Mouse (Mus musculus): Measurements from ENCODE around the gene Fam122c. TPM values are rescaled to one million over a fixed set of nuclear protein-coding genes. Genes with fewer than 3 reads are reported as not detected.

Fam122c gene
- polyA plus RNA-seq, 1 experiment: not detected

DNA sequence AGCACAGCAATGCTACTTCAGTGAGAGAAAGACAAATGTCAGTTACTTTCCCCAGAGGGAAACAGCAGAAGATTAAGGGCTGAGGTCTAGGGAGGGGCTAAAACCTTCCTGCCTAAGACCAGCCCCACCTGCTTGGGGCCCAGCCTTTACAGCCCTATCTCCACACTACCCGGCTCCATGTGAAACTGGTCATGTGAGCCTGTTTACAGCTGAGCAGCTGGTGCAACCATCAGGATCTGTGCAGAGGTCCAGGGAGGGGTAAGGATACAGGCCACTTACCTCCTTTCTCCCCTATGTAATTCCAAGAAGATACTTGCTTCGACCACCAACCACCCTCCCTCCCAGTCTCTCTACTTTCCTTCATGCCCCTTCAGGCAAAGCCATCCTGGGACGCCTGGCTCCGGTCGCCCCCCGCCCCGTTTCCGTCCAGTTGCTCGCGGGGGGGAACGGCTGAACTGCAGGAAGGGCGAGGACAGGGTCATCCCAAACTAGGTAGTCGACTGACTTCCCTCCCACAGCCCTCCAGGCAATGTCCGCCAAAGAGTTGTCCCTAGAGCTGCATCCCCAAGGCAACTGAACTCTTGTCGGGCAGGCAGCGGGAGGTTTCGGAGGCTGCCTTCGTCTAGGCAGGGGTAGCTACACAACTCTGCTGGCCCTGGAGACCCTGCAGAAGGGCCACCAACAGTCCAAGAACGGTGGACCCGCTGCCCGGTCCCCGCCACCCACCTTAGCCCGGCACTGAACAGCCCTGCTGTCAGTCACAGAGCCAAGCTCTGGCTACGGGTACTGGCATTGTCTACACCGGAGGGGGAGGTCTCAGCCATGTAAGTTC lies 96.5 kb downstream of the Fam122c start:
- peak in 1 of 2 experiments; percentile 3 for DNase-seq (ENCODE audit: extremely low spot score in 1 of 2, low spot score in 1 of 2)

DNA sequence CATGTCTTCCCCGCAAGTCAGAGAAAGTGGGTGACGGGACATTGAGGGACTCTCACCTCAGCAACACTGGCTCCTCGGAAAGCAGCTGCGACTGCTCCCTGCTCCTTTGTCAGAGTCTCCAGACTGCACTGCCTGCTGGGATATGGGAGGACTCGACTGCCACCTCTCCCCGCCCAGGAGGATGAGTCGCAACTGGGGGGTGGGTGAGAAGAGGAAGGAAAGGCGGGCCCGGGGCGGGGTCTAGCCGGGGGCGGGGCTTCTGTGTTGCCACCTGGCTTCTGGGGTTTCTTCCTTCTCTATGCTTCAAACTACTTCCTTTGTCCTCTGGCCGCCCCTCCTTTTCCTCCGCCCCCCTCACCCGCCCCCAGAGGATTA lies 97.1 kb downstream of the Fam122c start, which contains the start of gene Mospd1:
Gene Mospd1 (minus strand): TSS at position 137 of the 375 bp plus-strand sequence.
- peak; percentile 58 to 83 for DNase-seq (ENCODE audit: extremely low spot score in 1 of 2, low spot score in 1 of 2)

Other genes starting within 250 kb of the Fam122c start
- gene Plac1, start 33.3 kb upstream of the Fam122c start, polyA plus RNA-seq (2012; rRNA removed): 0.40 and 1.7 TPM in 2 replicates
- gene Fam122b, start 3.6 kb upstream of the Fam122c start, polyA plus RNA-seq (2012; rRNA removed): 4.9 and 5.1 TPM in 2 replicates
- gene Mospd1, start 97.1 kb downstream of the Fam122c start, polyA plus RNA-seq (2012; rRNA removed): 12.4 and 14.2 TPM in 2 replicates
- gene Etd, start 161.5 kb downstream of the Fam122c start, polyA plus RNA-seq (2012; rRNA removed): not detected in 2 replicates

Measured in frontal cortex, adult 2 months (tissue).